Mouse (Mus musculus): ENCODE data around the gene Olfr459.

DNA sequence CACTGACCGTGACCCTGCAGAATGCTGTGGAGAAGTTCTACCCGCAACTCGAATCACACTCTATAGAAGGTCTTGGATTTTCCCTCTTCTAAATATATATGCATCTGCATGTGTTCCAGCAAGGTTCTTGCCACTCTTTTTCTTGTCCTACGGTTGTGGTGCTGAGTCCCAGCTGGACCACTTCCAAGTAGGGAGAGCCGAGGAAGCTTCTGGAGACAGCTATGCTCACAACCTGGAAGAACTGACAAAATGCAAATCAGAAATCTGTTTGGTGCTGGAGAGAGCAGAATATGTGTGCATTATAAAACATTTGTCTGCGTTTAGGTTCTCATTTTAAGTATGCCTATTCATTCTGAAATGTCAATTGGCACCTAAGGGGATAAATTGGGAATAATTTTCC, 744 bp upstream of the Olfr459 start:
- no peak for TF ChIP-seq MYOD1 (IDR thresholded peaks at IDR 0.05; ENCODE audit: control insufficient read depth, insufficient read length, low read depth)
- no peak for TF ChIP-seq CTCF (IDR thresholded peaks at IDR 0.05; ENCODE audit: control insufficient read depth, insufficient read depth, insufficient read length)
- TF ChIP-seq MYOG (IDR thresholded peaks at IDR 0.05; ENCODE audit: control insufficient read depth, extremely low read depth, insufficient read length), result no peak
- no peak for TF ChIP-seq USF1 (IDR thresholded peaks at IDR 0.05; ENCODE audit: low read depth)
- TF ChIP-seq CEBPB (IDR thresholded peaks at IDR 0.05; ENCODE audit: low read depth), result no peak
- no peak for TF ChIP-seq MAX (IDR thresholded peaks at IDR 0.05)
